Mouse (Mus musculus) midbrain, embryonic 15.5 days (tissue): ENCODE measurements around the gene Hs3st3a1. TPM values are rescaled to one million over a fixed set of nuclear protein-coding genes. Genes with fewer than 3 reads are reported as not detected.

Experiments
- polyA plus RNA-seq: library from polyadenylated mRNA; unstranded; fragments of >200 nt; fragmentation: Nextera tagmentation; extraction: Ambion mirVana; gene quantifications from 2 replicates; pipeline ENCODE4 v1.2.1, GENCODE M21; 2015

The Hs3st3a1 gene
- polyA plus RNA-seq, 1 experiment from 2014 or later, result 1.8 TPM

Other genes starting within 250 kb of the Hs3st3a1 start
- 1.6 and 2.6 TPM in 2 replicates for gene F930015N05Rik, start 1.3 kb downstream of the Hs3st3a1 start, polyA plus RNA-seq